Mouse (Mus musculus): ENCODE results near the gene Eno1. TPM values are rescaled to one million over a fixed set of nuclear protein-coding genes. Genes with fewer than 3 reads are reported as not detected.
"Not testable (repeated sequence)": the region's sequence is repeated elsewhere in the genome, so short reads cannot be mapped to it uniquely, and the experiment has no call there.

Eno1 gene
- total RNA-seq, 1 experiment, result 824 TPM

DNA sequence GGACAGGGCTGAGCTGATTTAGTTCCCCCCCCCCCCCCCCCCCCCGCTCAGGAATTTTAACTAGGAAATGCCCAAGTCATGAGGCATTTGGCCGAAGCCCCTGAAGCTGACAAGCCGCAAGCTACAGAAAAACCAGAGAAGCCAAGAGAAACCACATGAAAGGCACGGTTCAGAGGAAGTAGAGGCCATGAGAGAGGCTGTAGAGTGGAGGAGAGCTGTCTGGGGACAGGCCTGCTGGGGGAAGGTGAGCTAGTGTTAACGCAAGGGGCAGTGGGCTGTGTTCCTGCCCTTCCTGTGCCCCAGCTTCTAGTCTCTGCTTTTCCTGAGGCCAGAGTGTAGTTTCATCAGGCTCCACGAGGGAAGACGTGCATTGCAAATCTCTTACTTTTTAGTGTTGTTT, 33.2 kb downstream of the Eno1 start:
- Histone ChIP-seq H3K4me1 (ENCODE audit: control insufficient read depth in 2 of 2, insufficient read depth in 2 of 2, low read length in 2 of 2, poor library complexity in 1 of 2) (peaks cover 5 to 24% of the 10 kb centered on the region in 2 experiments), H3K9ac (ENCODE audit: insufficient read depth, low read depth, low read length, poor library complexity, severe bottlenecking) (peak overlapping the region; percentile 36; the same call in 1 of the 2 replicates), H3K36me3 (ENCODE audit: control insufficient read depth, insufficient read depth, low read length, poor library complexity, severe bottlenecking) (no peaks in the 10 kb centered on the region), H3K9me3 (ENCODE audit: control insufficient read depth, insufficient read depth, low read depth, low read length) (no peaks in the 10 kb centered on the region), H3K27ac (ENCODE audit: insufficient read depth, low read depth, low read length, poor library complexity, severe bottlenecking) (no peak overlapping the region), H3K4me3 (ENCODE audit: insufficient read depth in 1 of 2, low read depth in 1 of 2, low read length in 2 of 2, poor library complexity in 1 of 2, severe bottlenecking in 1 of 2) (no peak overlapping the region)
- in situ Hi-C loops (cut with MboI; ENCODE audit: low sequenced_read_pairs in 2 of 2, unreplicated experiment in 2 of 2), result no loop called here
- DNase-seq (ENCODE audit: low read depth, low spot score), result no peak
- TF ChIP-seq CHD2 (IDR thresholded peaks at IDR 0.05; ENCODE audit: low read depth, low read length) (no peak), ZNF384 (IDR thresholded peaks at IDR 0.05; ENCODE audit: low read depth, low read length) (no peak), MAFK (IDR thresholded peaks at IDR 0.05; ENCODE audit: insufficient read depth, low read depth, low read length) (no peak), ZC3H11A (IDR thresholded peaks at IDR 0.05; ENCODE audit: borderline replicate concordance, low read depth, low read length) (no peak), HCFC1 (IDR thresholded peaks at IDR 0.05; ENCODE audit: borderline replicate concordance, insufficient read depth, low read length) (no peak)

DNA sequence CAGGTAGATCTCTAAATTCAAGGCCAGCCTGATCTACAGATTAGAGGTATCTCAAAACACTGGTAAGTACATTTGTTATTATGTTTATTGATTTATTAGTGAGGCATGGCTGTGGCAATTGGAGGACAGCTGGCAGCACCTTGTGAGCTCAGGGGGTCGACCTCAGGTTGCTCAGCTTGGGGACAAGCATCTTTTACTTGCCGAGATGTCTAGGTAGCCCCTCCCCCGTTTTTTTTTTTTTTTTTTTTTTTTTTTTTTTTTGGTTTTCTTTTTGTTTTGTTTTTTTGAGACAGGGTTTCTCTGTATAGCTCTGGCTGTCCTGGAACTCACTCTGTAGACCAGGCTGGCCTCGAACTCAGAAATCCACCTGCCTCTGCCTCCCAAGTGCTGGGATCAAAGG, 34.2 kb downstream of the Eno1 start:
- H3K4me3 ChIP-seq (ENCODE audit: insufficient read depth in 1 of 2, low read depth in 1 of 2, low read length in 2 of 2, poor library complexity in 1 of 2, severe bottlenecking in 1 of 2); in situ Hi-C loops (cut with MboI; ENCODE audit: low sequenced_read_pairs in 2 of 2, unreplicated experiment in 2 of 2); H3K9ac ChIP-seq (ENCODE audit: insufficient read depth, low read depth, low read length, poor library complexity, severe bottlenecking); H3K9me3 ChIP-seq (ENCODE audit: control insufficient read depth, insufficient read depth, low read depth, low read length); DNase-seq (ENCODE audit: low read depth, low spot score); H3K36me3 ChIP-seq (ENCODE audit: control insufficient read depth, insufficient read depth, low read length, poor library complexity, severe bottlenecking); H3K27ac ChIP-seq (ENCODE audit: insufficient read depth, low read depth, low read length, poor library complexity, severe bottlenecking): not testable (repeated sequence)
- peaks cover 5 to 21% of the 10 kb centered on the region in 2 experiments for H3K4me1 ChIP-seq (ENCODE audit: control insufficient read depth in 2 of 2, insufficient read depth in 2 of 2, low read length in 2 of 2, poor library complexity in 1 of 2)

DNA sequence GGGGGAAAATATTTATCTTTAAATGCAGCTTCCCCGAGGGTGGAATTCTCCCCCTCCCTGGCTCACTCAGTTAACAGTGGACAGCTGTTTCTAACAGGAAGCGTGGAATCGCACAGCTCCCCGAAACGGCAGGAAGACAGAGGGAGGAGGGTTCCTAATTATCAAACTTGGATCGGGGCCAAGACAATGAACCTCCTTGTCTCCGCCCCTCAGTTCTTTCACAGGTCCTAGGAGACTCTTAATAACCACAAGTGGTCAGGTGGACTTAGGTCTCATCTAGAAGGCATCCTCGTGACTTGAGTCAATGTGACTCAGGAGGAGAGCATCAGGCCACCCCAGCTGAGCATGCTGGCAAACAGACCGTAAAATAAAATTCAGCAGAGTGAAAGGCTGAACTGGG, 36.2 kb downstream of the Eno1 start:
- peaks cover 0 to 13% of the 10 kb centered on the region in 2 experiments; a peak in 1 of 4 replicates for H3K4me1 ChIP-seq (ENCODE audit: control insufficient read depth in 2 of 2, insufficient read depth in 2 of 2, low read length in 2 of 2, poor library complexity in 1 of 2)
- H3K4me3 ChIP-seq (ENCODE audit: insufficient read depth in 1 of 2, low read depth in 1 of 2, low read length in 2 of 2, poor library complexity in 1 of 2, severe bottlenecking in 1 of 2), result no peak overlapping the region
- DNase-seq (ENCODE audit: low read depth, low spot score), result no peak
- H3K27ac ChIP-seq (ENCODE audit: insufficient read depth, low read depth, low read length, poor library complexity, severe bottlenecking), result no peak overlapping the region
- in situ Hi-C loops (cut with MboI; ENCODE audit: low sequenced_read_pairs in 2 of 2, unreplicated experiment in 2 of 2), result no loop called here
- no peak overlapping the region for H3K9ac ChIP-seq (ENCODE audit: insufficient read depth, low read depth, low read length, poor library complexity, severe bottlenecking)
- H3K9me3 ChIP-seq (ENCODE audit: control insufficient read depth, insufficient read depth, low read depth, low read length), result no peaks in the 10 kb centered on the region
- no peak for TF ChIP-seq ZNF384 (IDR thresholded peaks at IDR 0.05; ENCODE audit: low read depth, low read length)
- no peak for TF ChIP-seq CHD2 (IDR thresholded peaks at IDR 0.05; ENCODE audit: low read depth, low read length)
- TF ChIP-seq MAFK (IDR thresholded peaks at IDR 0.05; ENCODE audit: insufficient read depth, low read depth, low read length), result no peak
- TF ChIP-seq HCFC1 (IDR thresholded peaks at IDR 0.05; ENCODE audit: borderline replicate concordance, insufficient read depth, low read length), result no peak
- no peak for TF ChIP-seq ZC3H11A (IDR thresholded peaks at IDR 0.05; ENCODE audit: borderline replicate concordance, low read depth, low read length)
- no peaks in the 10 kb centered on the region for H3K36me3 ChIP-seq (ENCODE audit: control insufficient read depth, insufficient read depth, low read length, poor library complexity, severe bottlenecking)

DNA sequence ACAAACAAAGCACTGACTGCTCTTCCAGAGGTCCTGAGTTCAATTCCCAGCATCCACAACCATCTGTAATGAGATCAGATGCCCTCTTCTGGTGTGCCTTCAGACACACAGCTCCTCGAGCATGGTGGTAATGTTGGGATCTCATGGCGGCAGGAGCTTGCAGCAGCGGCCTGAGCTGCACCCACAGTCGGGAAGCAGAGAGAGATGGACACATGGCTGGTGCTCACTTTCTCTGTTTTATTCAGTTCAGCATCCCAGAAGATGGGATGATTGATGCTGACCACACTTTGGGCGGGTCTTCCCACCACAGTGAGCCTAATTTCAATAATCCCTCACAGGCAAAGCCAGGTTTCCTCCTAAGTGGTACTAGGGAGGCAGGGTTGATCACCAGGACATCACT, 39.0 kb downstream of the Eno1 start:
- DNase-seq (ENCODE audit: low read depth, low spot score), result no peak
- H3K27ac ChIP-seq (ENCODE audit: insufficient read depth, low read depth, low read length, poor library complexity, severe bottlenecking), result no peak overlapping the region
- in situ Hi-C loops (cut with MboI; ENCODE audit: low sequenced_read_pairs in 2 of 2, unreplicated experiment in 2 of 2), result no loop called here
- no peak overlapping the region for H3K9ac ChIP-seq (ENCODE audit: insufficient read depth, low read depth, low read length, poor library complexity, severe bottlenecking)
- H3K36me3 ChIP-seq (ENCODE audit: control insufficient read depth, insufficient read depth, low read length, poor library complexity, severe bottlenecking), result no peaks in the 10 kb centered on the region
- no peaks in the 10 kb centered on the region for H3K9me3 ChIP-seq (ENCODE audit: control insufficient read depth, insufficient read depth, low read depth, low read length)
- H3K4me3 ChIP-seq (ENCODE audit: insufficient read depth in 1 of 2, low read depth in 1 of 2, low read length in 2 of 2, poor library complexity in 1 of 2, severe bottlenecking in 1 of 2), result no peak overlapping the region
- no peak for TF ChIP-seq CHD2 (IDR thresholded peaks at IDR 0.05; ENCODE audit: low read depth, low read length)
- 0 out of 4 replicates have a peak, but pooled peaks cover 0 to 2% of the 10 kb centered on the region in 2 experiments for H3K4me1 ChIP-seq (ENCODE audit: control insufficient read depth in 2 of 2, insufficient read depth in 2 of 2, low read length in 2 of 2, poor library complexity in 1 of 2)

DNA sequence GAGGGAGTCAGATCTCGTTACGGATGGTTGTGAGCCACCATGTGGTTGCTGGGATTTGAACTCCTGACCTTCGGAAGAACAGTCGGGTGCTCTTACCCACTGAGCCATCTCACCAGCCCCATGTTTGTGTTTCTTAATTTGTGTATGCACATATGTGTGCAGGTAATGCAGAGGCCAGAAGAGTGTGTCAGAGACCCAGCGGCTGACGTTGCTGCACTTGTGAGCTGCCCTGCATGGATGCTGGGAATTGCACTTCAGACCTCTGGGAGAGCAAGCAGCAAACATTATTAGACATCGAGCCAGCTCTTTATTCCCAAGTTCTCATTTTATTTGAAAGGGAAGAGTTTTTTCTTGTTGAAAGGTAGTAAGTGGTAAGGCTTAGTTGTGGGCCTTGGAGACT, 42.8 kb downstream of the Eno1 start:
- H3K4me1 ChIP-seq (ENCODE audit: control insufficient read depth in 2 of 2, insufficient read depth in 2 of 2, low read length in 2 of 2, poor library complexity in 1 of 2); H3K4me3 ChIP-seq (ENCODE audit: insufficient read depth in 1 of 2, low read depth in 1 of 2, low read length in 2 of 2, poor library complexity in 1 of 2, severe bottlenecking in 1 of 2); H3K27ac ChIP-seq (ENCODE audit: insufficient read depth, low read depth, low read length, poor library complexity, severe bottlenecking); DNase-seq (ENCODE audit: low read depth, low spot score); H3K36me3 ChIP-seq (ENCODE audit: control insufficient read depth, insufficient read depth, low read length, poor library complexity, severe bottlenecking); in situ Hi-C loops (cut with MboI; ENCODE audit: low sequenced_read_pairs in 2 of 2, unreplicated experiment in 2 of 2); H3K9me3 ChIP-seq (ENCODE audit: control insufficient read depth, insufficient read depth, low read depth, low read length); H3K9ac ChIP-seq (ENCODE audit: insufficient read depth, low read depth, low read length, poor library complexity, severe bottlenecking): not testable (repeated sequence)
